Mouse (Mus musculus): ENCODE results near the gene Tfr2. TPM values are rescaled to one million over a fixed set of nuclear protein-coding genes. Genes with fewer than 3 reads are reported as not detected.
"Not testable (repeated sequence)": the region's sequence is repeated elsewhere in the genome, so short reads cannot be mapped to it uniquely, and the experiment has no call there.

Gene Tfr2
- polyA plus RNA-seq, 2 experiments: 37.6 to 45.7 TPM

GRCm38 (mm10) chr5:137613550-137613949, 43.9 kb downstream of the Tfr2 start, which contains the start of gene Pcolce:
Gene Pcolce, minus strand, starts transcription at chr5:137613784.
- ATAC-seq (ENCODE audit: insufficient read depth) (no peak), DNase-seq (ENCODE audit: low read depth in 3 of 3, low spot score in 3 of 3) (no peak)
- H3K4me2 ChIP-seq (ENCODE audit: low read depth): no peak within 1 kb of the TSS
- H3K9ac ChIP-seq (replicated peaks): no peak within 1 kb of the TSS
- H3K27ac ChIP-seq: no peak within 1 kb of the TSS
- H3K4me1 ChIP-seq (replicated peaks; ENCODE audit: control insufficient read depth in 2 of 2, insufficient read depth in 2 of 2, low read length in 1 of 2): peaks cover 0 to 5% of the 10 kb centered on the region in 2 experiments; a peak in 2 of 4 replicates
- H3K9me3 ChIP-seq (ENCODE audit: control insufficient read depth, low read length): no peaks in the 10 kb centered on the region
- TF ChIP-seq EP300 (IDR thresholded peaks at IDR 0.05; ENCODE audit: low read depth) (no peak), CTCF (IDR thresholded peaks at IDR 0.05; ENCODE audit: low read depth) (no peak)
- 37% methylated on average over 11 of the region's 11 CpGs for WGBS (ENCODE audit: insufficient replicate concordance)
- H3K36me3 ChIP-seq (replicated peaks; ENCODE audit: control insufficient read depth, insufficient read depth, low read depth): no peaks in the 10 kb centered on the region
- H3K4me3 ChIP-seq (ENCODE audit: insufficient read depth in 1 of 2, low read depth in 2 of 2, low read length in 2 of 2): no peak within 1 kb of the TSS
- H3K27me3 ChIP-seq (ENCODE audit: control insufficient read depth, insufficient read depth, low read length): no peaks in the 10 kb centered on the region; the same call in 1 of the 2 replicates

DNA sequence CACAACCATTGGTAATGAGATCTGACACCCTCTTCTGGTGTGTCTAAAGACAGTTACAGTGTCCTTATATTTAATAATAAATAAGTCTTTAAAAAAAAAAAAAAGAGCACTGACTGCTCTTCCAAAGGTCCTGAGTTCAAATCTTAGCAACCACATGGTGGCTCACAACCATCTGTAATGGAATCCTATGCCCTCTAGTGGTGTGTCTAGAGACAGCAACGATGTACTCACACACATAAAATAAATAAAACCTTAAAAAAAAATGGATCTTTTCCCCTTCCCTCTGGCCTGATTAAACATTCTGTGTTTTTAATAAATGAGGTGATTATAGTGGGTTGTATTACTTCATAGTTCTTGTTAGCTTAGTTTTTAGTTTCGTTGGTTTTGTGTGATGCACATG, 45.3 kb downstream of the Tfr2 start:
- not testable (repeated sequence) for H3K27me3 ChIP-seq (ENCODE audit: control insufficient read depth, insufficient read depth, low read length); H3K9me3 ChIP-seq (ENCODE audit: control insufficient read depth, low read length); H3K9ac ChIP-seq (replicated peaks); DNase-seq (ENCODE audit: low read depth in 3 of 3, low spot score in 3 of 3); ATAC-seq (ENCODE audit: insufficient read depth); H3K4me2 ChIP-seq (ENCODE audit: low read depth); H3K27ac ChIP-seq; H3K4me1 ChIP-seq (replicated peaks; ENCODE audit: control insufficient read depth in 2 of 2, insufficient read depth in 2 of 2, low read length in 1 of 2); H3K36me3 ChIP-seq (replicated peaks; ENCODE audit: control insufficient read depth, insufficient read depth, low read depth); H3K4me3 ChIP-seq (ENCODE audit: insufficient read depth in 1 of 2, low read depth in 2 of 2, low read length in 2 of 2)
- WGBS (ENCODE audit: insufficient replicate concordance): 82% methylated on average over 2 of the region's 2 CpGs
- TF ChIP-seq CTCF (IDR thresholded peaks at IDR 0.05; ENCODE audit: low read depth): peak; percentile 30; the same call in 1 of the 2 replicates

- Histone ChIP-seq H3K27me3 (ENCODE audit: control insufficient read depth, insufficient read depth, low read length) (no peaks in the 10 kb centered on the region; the same call in 1 of the 2 replicates), H3K36me3 (replicated peaks; ENCODE audit: control insufficient read depth, insufficient read depth, low read depth) (no peaks in the 10 kb centered on the region), H3K4me2 (ENCODE audit: low read depth) (no peak overlapping the region), H3K4me1 (replicated peaks; ENCODE audit: control insufficient read depth in 2 of 2, insufficient read depth in 2 of 2, low read length in 1 of 2) (peaks cover 0 to 3% of the 10 kb centered on the region in 2 experiments; a peak in 2 of 4 replicates), H3K4me3 (ENCODE audit: insufficient read depth in 1 of 2, low read depth in 2 of 2, low read length in 2 of 2) (no peak overlapping the region), H3K27ac (no peak overlapping the region), H3K9me3 (ENCODE audit: control insufficient read depth, low read length) (no peaks in the 10 kb centered on the region), H3K9ac (replicated peaks) (no peak overlapping the region)
- no peak for ATAC-seq (ENCODE audit: insufficient read depth)
- TF ChIP-seq EP300 (IDR thresholded peaks at IDR 0.05; ENCODE audit: low read depth): no peak
- no peak for TF ChIP-seq CTCF (IDR thresholded peaks at IDR 0.05; ENCODE audit: low read depth)
- 68% methylated on average over 7 of the region's 7 CpGs for WGBS (ENCODE audit: insufficient replicate concordance)
- DNase-seq (ENCODE audit: low read depth in 3 of 3, low spot score in 3 of 3): no peak
These were observed 45.7 kb downstream of the Tfr2 start for GRCm38 (mm10) chr5:137615347-137615746.

DNA sequence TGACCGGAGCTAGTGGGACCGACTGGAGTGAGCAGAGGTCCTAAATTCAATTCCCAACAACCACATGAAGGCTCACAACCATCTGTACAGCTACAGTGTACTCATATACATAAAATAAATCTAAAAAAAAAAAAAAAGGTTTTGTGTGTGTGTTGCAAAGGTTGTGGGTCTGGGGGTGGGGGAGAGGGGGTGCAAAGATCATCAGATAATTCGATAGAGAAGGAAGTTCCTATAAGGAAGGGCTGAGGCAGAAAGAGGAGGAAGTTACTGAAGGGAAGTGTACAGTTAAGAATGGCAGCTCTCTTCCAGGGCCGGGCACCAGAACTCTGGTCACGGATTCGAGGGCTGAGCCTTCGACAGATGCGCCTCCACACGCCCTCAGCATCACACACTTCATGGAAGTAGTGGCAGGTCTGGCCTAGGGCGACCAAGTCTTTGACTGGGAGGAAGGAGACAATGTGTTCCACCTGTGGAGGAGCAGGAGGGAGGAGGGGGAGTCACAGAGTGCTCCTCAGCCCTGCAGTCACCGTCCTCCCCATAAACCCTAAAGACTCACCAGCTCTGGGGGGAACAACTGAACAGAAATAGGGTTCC, 54.4 kb downstream of the Tfr2 start:
- no peaks in the 10 kb centered on the region for H3K9me3 ChIP-seq (ENCODE audit: control insufficient read depth, low read length)
- peaks cover 5 to 7% of the 10 kb centered on the region in 2 experiments for H3K4me1 ChIP-seq (replicated peaks; ENCODE audit: control insufficient read depth in 2 of 2, insufficient read depth in 2 of 2, low read length in 1 of 2)
- no peak overlapping the region for H3K9ac ChIP-seq (replicated peaks)
- no peak overlapping the region for H3K4me3 ChIP-seq (ENCODE audit: insufficient read depth in 1 of 2, low read depth in 2 of 2, low read length in 2 of 2)
- no peaks in the 10 kb centered on the region for H3K36me3 ChIP-seq (replicated peaks; ENCODE audit: control insufficient read depth, insufficient read depth, low read depth)
- TF ChIP-seq EP300 (IDR thresholded peaks at IDR 0.05; ENCODE audit: low read depth) (no peak), CTCF (IDR thresholded peaks at IDR 0.05; ENCODE audit: low read depth) (no peak)
- H3K27ac ChIP-seq: no peak overlapping the region
- ATAC-seq (ENCODE audit: insufficient read depth): no peak
- WGBS (ENCODE audit: insufficient replicate concordance): 28% methylated on average over 11 of the region's 11 CpGs
- DNase-seq (ENCODE audit: low read depth in 3 of 3, low spot score in 3 of 3): no peak
- H3K27me3 ChIP-seq (ENCODE audit: control insufficient read depth, insufficient read depth, low read length): no peaks in the 10 kb centered on the region
- H3K4me2 ChIP-seq (ENCODE audit: low read depth): no peak overlapping the region

GRCm38 (mm10) chr5:137627991-137628390, 58.4 kb downstream of the Tfr2 start:
- no peak for DNase-seq (ENCODE audit: low read depth in 3 of 3, low spot score in 3 of 3)
- H3K4me3 ChIP-seq (ENCODE audit: insufficient read depth in 1 of 2, low read depth in 2 of 2, low read length in 2 of 2): peak overlapping the region; percentile 63 to 96
- peak overlapping the region; percentile 80 for H3K9ac ChIP-seq (replicated peaks)
- H3K27me3 ChIP-seq (ENCODE audit: control insufficient read depth, insufficient read depth, low read length): no peaks in the 10 kb centered on the region
- ATAC-seq (ENCODE audit: insufficient read depth): no peak
- peaks cover 17 to 30% of the 10 kb centered on the region in 2 experiments for H3K4me1 ChIP-seq (replicated peaks; ENCODE audit: control insufficient read depth in 2 of 2, insufficient read depth in 2 of 2, low read length in 1 of 2)
- peak overlapping the region; percentile 93 for H3K4me2 ChIP-seq (ENCODE audit: low read depth)
- H3K27ac ChIP-seq: peak overlapping the region; percentile 80
- no peaks in the 10 kb centered on the region for H3K36me3 ChIP-seq (replicated peaks; ENCODE audit: control insufficient read depth, insufficient read depth, low read depth)
- 3% methylated on average over 9 of the region's 9 CpGs for WGBS (ENCODE audit: insufficient replicate concordance)
- H3K9me3 ChIP-seq (ENCODE audit: control insufficient read depth, low read length): no peaks in the 10 kb centered on the region
- TF ChIP-seq CTCF (IDR thresholded peaks at IDR 0.05; ENCODE audit: low read depth): peak; percentile 21; the same call in 1 of the 2 replicates
- TF ChIP-seq EP300 (IDR thresholded peaks at IDR 0.05; ENCODE audit: low read depth): no peak
